Mouse (Mus musculus): ENCODE results near the gene Ppid. TPM values are rescaled to one million over a fixed set of nuclear protein-coding genes. Genes with fewer than 3 reads are reported as not detected.

Gene Ppid
- 130 and 160 TPM in 2 replicates for polyA plus RNA-seq (2015; fragmentation: Nextera tagmentation; extraction: Ambion mirVana)

DNA sequence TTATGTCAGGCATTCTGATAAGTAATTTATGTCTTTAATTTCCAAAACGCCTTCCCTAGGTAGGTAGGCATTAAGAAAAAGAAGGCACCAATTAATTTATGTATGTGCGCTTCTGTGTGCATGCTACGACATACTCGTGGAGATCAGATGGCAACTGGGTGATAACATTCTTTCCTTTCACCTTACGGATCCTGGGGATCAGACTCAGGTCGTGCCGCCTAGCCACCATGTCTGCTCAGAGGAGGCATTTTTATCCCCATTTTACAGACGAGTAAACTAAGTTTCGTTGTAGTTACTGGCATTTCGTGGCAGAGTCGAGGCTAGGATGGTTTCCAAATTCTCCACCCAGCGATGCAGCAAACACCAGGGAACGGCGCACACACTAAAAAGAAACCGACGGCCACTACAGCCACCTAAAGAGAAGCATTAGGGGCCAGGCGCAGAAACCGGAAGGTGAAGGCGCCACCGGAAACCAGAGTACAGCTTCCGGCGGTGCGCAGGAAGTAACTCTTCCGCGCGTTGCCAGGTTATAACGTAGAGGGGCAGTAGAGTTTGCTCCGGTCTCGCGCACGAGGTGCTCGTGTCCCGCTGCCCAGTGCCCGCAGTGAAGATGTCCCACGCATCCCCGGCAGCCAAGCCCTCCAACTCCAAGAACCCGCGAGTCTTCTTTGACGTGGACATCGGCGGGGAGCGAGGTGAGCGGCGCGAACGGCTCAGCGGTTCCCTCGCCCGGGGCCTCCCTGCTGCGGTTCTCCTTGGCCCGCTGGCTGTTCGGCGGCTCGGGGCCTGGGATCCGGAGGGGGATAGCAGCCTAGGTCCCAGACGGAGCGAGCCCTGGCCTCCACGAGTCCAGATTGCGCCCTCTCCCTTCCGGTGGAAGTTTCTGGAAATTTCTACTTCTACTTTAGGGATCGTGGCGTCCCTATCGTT lies at the start of gene Ppid:
TSS of gene Ppid (plus strand) at position 480 of the 930 bp plus-strand sequence.
- peak; percentile 85 for DNase-seq (ENCODE audit: low spot score)

DNA sequence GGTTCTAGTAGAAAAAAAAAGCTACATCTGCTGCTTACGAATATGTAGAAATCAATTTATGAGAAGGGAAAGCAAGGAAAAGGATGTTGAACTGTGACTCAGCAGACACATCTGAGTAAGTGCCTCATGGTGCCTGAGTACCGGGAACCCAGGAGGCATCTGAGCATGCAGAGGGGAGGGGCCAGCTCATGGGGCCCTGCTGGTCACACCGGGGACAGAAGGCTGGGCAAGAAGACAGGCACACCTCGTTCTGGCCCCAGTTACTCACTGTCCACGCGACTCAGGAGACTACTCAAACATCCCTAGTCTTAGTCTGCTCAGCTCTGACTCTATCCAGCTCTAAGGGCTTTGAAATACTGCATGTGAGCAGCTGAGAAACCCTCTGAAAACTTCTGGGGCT lies 48.6 kb upstream of the Ppid start:
- no peak for DNase-seq (ENCODE audit: low spot score)

DNA sequence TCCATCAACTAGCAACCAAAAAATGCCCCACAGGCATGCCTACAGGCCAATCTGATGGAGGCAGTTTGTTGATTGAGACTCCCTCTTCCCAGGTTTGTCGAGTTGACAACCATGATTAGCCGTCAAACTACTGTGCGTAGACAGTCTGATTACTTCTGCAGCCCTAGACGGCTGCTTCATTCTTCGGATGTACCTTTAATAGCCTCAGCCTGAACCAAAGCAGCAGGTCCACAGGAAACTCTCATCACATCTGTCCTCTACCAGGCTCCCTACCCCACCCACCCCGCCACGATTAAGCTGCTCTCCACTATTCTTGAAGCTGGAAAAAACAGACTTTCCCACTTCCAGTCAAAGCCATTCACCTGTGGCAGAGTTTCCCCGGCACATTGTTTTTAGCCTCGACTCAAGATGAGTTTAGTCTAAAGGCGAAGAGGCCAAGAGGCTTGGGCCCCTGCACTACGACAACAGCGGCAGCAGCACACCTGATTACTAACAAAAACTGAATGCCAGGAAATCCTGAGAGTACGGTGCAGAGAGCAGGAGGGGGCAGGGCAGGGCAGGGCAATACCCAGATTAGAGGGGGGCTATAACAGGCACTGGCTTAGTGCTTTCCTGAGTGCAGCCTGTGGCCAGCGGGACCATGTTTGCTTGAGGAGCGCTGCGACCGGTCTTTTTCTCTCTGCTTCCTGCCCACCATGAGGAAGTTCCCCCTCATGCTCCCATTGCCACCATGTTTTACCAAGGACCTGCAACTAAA lies 42.3 kb upstream of the Ppid start:
- DNase-seq (ENCODE audit: low spot score): no peak

DNA sequence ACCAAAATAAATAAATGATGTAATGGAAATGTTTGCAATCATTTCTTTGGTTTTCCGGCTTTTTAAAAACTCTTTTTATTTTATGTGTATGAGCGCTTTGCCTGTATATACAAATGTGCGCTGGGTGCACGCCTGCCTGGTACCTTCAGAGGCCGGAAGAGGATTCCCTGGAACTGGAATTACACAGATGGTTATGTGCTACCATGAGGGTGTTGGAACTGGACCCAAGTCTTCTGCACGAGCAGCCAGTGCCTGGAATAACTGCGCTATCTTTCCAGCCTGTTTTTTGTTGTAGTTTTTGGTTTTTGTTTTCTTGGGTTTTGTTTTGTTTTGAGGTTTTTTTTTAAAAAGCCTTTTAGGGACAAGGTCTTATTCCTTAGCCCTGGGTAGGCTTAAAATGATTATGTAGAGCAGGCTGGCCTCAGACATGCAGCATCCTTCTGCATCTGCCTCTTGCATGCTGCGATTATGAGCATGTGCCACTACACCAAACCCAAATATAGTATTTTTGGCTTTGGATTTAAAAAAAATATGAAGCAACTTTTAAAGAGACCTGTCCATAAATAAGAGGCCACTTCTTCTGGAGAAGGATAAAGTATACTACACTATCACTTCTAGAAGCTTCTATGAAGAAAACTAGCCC lies 41.3 kb upstream of the Ppid start:
- DNase-seq (ENCODE audit: low spot score): no peak

DNA sequence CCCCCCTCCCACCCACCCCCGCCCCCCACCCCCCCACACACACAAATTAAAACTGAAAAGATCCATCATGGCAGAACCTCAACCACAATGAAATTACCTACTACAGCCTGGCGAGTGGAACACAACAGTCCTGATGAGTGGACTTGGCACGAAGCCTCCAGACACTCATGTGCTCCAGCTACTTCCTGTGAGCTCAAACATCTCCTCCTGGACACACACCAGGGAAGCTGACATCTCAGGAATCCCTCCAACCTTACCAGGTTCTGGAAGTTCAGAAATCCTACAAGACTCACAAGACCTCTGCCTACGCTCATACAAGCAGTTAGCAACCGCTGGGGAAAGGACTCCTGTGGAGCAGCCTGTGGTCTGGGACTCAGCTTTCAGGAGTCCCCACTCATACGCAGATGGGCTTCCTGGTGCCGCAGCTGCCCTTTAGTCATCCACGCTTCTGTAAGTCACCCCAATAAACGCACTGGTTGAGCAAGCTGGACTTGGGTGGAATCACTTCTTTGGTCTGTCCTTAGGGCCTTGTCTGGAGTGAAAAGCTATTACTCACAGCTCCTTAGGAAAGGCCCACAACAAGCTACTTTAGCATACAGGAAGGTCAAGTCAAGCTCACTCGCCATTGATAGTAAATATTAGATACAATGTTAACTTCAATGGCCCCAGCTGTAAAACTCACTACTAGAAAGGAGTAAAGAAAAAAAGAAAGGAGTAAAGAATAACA lies 39.2 kb upstream of the Ppid start:
- no peak for DNase-seq (ENCODE audit: low spot score)

DNA sequence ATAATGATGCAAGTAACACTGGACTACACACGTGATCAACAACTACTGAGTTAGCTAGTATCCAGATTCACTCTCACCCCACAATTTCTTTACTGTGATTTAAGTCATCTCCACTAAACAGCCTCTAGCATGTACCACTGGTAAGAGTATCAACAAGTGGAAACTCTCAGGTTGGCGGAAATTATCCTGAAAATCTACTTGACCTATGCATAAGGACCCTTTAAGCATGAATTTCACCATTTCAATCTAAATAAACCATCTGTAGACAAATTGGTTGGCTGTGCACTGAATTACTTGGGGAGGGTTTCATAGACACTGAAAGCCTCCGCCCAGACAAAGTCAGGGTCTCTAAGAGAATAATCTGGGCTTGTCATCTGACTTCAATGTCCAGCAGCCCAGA lies 37.4 kb upstream of the Ppid start:
- no peak for DNase-seq (ENCODE audit: low spot score)

DNA sequence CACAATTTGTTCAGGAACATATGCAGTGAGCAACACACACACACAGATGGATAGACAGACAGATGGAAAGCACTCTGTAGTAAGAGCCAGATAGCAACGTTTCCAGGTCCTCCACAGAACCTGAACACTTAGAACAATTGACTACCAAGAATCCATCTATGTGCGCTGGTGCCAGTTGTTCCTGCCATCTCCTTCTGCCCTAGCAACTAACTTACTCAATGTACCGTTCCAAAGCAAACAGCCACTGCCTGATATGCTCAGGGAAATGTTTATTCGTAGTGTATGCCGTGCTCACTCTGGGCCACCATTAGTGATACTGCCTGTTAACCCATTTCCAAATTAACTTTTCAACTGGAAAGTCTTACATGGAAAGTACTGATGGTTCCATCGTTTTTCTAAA lies 36.1 kb upstream of the Ppid start:
- DNase-seq (ENCODE audit: low spot score): no peak

DNA sequence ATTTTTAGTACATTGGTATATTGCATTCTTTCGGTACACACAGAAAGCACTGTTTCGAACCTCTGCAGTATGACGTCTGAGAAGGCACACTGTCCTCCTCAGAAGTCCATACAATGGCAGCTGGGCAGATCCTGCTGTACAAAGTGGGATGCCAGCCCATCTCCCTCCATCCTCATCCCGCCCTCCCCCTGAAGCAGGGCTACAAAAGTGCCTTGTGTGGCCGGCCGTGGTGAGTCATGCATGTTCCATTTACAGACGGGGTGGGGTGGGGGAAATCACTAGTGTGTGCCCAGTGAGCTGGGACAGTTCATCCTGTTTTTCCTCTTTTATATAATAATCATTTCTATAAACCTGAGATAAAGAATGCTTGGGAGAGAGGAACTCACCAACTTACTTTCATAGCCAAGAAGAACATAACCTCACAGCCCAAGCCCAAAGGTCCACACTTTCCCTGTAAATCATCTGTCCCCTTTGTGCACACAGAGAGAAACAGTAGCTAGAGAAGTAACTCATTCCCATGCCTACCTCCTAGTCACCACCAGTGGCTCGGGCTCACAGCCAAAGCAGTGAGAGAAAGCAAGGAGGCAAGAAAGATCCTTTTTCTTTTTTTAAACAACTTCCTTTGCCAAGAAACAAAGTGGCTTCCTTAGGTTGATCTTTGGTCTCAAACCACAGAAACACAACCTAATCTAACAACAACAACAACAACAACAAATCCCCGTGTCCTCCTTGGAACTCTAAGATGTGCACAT lies 31.9 kb upstream of the Ppid start:
- no peak for DNase-seq (ENCODE audit: low spot score)

DNA sequence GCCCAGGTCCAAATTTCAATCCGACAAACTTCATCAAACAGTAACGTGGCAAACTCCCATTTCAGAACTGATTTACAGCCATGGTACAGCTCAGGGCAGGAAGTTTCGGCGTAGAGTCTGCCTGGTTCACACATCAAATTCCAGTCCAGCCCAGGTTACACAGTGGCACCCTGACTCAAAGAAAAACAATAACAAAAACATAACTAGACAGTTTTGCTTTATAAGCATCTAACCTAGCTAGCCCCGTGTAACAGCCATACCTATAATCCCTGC lies 31.4 kb upstream of the Ppid start:
- no peak for DNase-seq (ENCODE audit: low spot score)

DNA sequence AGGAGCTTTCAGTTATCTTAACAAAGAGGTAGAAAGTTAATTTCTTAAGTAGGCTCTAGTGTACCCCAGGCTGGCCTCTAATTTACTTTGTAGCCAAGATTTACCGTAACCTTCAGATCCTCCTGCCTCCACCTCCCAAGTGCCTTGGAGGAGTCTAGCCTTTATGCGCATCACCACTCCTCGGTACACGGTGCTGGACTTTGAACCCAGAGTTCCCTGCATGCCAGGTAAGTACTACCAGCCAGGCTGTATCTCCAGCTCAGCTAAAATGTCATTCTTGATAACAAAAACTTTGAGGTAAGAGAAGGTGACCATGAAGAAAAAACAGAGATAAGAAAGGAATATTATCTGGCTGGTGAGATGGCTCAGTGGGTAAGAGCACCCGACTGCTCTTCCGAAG lies 30.6 kb upstream of the Ppid start:
- DNase-seq (ENCODE audit: low spot score): no peak

DNA sequence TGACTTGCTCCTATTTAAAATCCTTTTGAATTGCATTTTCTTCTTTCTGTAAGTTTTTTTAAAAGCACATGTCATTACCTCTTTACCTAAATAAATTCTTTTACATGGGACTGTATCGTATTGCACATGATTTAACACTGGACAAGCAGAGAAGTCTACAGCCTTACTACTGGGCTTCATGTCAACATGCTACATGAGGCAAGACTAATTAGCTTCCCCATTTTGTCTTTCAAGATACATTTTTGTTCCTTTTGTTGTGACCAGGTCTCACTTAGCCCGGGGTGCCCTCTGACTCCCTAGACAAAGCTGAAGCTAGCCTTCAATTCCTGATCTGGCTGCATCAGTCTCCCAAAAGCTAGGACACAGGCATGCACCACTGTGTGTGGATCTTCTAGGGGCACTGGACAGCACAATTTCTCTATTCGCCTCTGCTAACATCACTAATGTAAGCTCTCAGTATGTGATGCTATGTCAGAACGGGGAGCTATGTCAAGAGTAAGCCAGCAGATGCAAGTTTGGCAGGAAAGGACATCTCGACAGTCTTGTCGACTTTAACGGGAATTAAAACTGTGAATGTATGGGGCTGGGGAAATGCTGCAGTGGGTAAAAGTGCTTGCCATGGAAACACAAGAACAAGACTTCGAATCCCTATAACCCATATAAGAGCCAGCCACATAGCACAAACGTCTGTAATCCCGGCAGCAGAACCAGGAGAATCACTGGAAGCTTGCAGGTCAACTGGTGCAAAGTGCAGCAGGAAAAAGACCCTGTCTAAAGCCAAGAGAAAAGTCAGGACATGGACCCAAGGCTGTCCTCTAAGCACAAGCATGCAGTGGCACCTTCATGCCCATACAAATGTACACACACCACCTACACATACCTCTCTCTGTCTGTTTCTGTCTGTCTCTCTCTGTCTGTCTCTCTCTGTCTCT lies 29.1 kb upstream of the Ppid start:
- no peak for DNase-seq (ENCODE audit: low spot score)

DNA sequence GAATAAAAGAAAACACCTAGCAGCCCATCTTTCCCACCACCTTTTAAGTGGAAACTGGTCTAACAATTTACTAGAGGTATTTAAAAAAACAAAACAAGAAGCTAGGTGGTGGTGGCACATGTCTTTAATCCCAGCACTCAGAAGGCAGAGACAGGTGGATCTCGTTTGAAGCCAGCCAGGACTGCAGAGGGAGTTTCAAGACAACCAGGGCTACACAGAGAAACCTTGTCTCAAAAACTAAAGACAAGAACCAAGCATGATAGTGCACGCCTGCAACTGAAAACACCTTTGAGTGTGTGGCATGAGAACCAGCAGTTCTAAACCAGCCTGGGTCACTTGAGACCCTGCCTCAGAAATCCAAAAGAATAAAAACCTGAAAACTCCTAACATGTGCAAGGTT lies 27.6 kb upstream of the Ppid start:
- DNase-seq (ENCODE audit: low spot score): no peak

DNA sequence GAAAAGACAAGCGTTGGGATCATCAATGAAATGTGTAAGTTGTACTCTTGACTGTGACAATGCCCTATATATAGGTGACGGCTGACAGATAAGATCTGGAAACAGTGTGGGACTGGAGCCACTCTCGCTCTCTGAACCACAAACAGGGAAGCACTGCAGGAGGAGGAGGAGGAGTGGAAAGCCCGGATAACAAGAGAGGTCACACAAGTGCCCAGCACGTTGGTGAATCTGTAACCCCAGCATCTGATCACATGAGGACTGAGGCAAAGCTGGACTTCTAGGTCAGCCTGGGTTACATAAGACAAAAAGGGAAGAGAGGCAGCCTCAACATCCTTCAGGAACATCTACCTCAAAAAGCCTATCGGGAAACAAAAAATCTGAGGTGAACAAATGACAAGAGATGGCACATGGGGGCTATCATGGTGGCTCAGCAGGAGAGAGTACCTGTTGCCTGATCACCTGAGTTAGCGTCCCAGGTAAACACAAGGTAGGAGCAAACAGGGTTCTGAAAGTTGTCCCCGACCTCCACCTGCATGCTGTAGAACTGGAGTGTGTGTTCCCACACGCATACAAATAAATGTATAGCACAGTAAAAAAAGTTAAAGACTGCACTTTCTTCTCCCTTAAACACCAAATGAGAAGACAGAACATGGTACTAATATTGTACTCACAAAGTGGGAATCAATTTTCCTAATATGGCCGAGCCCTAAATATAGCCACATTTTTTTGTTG lies 26.1 kb upstream of the Ppid start:
- DNase-seq (ENCODE audit: low spot score): no peak

DNA sequence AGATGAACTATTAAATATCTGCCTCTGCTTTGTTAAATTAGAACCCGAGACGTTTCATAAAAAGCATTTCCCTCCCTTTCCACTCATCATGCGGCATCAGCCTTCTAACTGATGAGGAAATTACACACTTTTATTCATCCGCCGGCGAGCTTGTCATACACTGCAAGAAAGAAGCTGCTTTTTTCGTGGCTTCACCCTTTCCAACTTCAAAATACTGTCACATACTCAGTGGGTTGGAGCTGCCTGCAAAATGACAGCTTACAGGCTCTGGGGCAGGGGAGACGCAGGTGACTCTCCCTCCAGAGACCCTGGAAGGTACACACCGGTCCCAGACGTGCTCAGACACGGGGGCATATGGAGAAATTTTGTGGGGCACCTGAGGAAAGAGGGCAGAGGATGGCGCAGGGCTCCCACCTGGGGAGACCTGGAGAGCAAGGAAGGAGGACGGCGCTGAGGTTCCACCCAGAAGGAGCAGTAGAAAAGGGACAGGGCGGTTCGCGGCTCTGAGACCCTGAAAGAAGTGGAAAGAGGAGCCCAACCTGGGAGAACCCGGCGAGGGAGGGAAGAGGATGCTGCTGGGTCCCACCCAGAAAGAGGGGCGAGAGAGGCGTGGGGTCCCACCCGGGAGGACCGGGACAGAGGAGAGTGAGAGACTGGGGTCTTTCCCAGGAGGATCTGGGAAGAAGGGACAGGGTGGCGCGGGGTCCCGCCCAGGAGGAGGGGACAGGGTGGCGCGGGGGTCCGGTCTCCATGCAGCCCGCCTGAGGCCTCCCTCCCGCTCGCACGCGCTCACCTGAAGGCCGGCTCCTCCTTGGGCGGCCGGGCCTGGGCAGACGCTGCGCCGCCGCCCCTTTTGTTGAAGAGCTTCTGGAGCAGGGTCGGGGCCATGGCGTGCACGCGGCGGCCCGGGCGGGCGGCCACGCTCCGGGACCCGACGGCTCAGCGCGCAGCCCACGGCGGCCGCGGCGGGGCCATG lies 24.1 kb upstream of the Ppid start:
- peak; percentile 10 for DNase-seq (ENCODE audit: low spot score)

DNA sequence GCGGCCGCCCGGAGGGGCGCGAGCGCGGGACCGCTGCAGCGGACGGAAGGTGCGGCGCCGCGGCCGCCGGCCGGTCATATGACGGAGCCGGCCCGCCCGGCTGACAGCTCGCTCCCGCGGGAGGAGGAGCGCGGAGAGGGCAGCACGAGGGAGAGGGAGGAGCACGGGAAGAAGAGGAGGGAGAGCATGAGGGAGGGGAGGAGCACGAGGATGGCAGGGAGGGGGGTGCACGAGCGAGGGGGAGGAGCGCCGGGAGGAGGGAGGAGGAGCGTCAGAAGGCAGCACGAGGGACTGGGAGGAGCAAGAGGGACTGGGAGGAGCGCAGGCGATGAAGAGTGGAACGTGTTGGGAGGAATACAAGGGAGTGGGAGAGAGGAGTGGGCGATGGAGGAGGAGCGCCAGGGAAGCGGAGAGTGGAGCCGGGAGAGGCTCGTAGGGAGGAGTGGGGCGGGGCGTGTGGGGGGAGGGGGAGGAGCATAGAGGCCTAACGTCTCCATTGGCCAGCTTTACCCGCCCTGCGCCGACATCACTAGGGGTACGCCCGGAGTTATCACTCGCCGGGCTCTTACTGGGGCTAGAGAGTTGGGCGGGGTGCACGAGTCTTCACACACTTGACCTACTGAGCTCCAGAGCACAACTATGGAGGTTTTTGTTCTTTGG lies 23.3 kb upstream of the Ppid start, which contains the start of gene Fnip2:
TSS of gene Fnip2 (minus strand) at position 94 of the 660 bp plus-strand sequence.
- DNase-seq (ENCODE audit: low spot score): peak; percentile 72

DNA sequence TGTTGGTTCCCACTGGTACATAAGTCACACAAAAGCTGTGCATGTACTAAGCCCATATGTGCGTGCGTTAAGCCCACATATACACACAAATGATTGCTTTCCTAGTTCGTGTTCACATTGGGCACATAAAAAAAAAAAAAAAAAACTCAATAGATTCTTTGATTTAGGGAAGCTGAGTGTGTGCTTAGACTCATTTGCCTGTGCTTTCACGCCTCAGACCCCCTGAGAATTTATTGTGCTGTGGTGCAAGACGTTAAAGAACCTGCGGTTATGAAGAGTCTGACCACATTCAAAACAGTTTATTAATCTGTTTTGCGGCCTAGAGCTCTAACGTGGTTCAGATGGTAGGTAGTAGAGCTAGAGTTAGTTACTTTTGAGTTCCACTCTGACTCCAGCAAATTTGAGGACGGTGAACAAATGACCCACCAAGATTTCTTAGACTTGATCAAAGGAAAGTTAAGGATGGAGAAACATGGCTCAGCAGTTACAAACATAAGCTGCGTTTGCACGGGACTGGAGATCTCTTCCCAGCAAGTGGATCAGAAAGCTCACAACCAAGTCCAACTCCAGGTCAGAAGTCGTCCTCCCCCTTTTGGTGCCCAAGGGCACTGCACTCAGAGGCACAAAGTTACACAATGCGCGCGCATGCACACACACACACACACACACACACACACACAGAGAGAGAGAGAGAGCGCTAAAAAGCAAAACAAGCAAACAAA lies 22.4 kb upstream of the Ppid start:
- DNase-seq (ENCODE audit: low spot score): no peak

DNA sequence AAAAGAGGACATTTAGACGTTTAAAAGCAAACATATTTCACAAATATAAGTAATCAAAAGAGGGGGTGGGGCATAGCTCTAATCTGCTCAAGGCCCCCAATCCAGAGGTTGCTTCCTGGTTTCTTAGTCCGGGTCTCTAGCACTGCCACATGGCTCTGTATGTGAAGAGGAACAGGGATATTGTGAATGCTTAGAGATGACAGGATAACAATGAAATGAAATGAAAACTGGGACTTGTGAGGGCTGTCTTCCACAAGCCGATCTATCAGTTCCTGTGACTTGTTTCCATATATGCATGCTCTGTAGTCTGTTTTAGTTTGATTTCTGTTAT lies 21.8 kb upstream of the Ppid start:
- DNase-seq (ENCODE audit: low spot score): no peak

Measured in thymus, postnatal 0 days (tissue).